Mouse (Mus musculus) heart, embryonic 11.5 days (tissue): ENCODE measurements at regions not wholly inside any gene's neighbourhood (a gene's known extent, or its start where the extent isn't known, plus 50 kb on each side); places are given as distances from the start of the nearest gene placed in this dataset.

Experiments used
- ATAC-seq: fragments of 200-750 bp; cut with Nextera tagmentation; replicated peaks from 2 replicates; pipeline ENCODE4 v1.8.0; 2017; ENCODE audit warnings: moderate library complexity; ENCODE audit not compliant: insufficient number of reproducible peaks, low FRiP score, low TSS enrichment
- H3K27ac ChIP-seq: fragments of 300-500 bp; sonication (generic); 2 replicates; pipeline ENCODE4 v1.5.1; 2014; ENCODE audit warnings: mild to moderate bottlenecking, low read depth, low read length
- H3K27me3 ChIP-seq: fragments of 300-500 bp; sonication (generic); 2 replicates; pipeline ENCODE4 v1.6.1; 2014; ENCODE audit warnings: mild to moderate bottlenecking, low read length, mixed read lengths; ENCODE audit not compliant: control insufficient read depth, insufficient read depth
- H3K36me3 ChIP-seq: fragments of 300-500 bp; sonication (generic); 2 replicates; pipeline ENCODE4 v1.6.1; 2014; ENCODE audit warnings: mild to moderate bottlenecking, low read length, moderate library complexity, mixed read lengths; ENCODE audit not compliant: control insufficient read depth, insufficient read depth
- H3K4me1 ChIP-seq: fragments of 300-500 bp; sonication (generic); 2 replicates; pipeline ENCODE4 v1.6.1; 2014; ENCODE audit warnings: low read length; ENCODE audit not compliant: control insufficient read depth, insufficient read depth
- H3K4me2 ChIP-seq: fragments of 300-500 bp; sonication (generic); 2 replicates; pipeline ENCODE4 v1.6.1; 2014; ENCODE audit warnings: mild to moderate bottlenecking, moderate library complexity
- H3K4me3 ChIP-seq: fragments of 300-500 bp; sonication (generic); 2 replicates; pipeline ENCODE4 v1.5.1; 2014; ENCODE audit warnings: low read depth, low read length
- H3K9ac ChIP-seq: fragments of 300-500 bp; sonication (generic); 2 replicates; pipeline ENCODE4 v1.6.1; 2014; ENCODE audit warnings: mild to moderate bottlenecking, low read depth, low read length, moderate library complexity
- H3K9me3 ChIP-seq: fragments of 300-500 bp; sonication (generic); replicated peaks from 2 replicates; pipeline ENCODE4 v1.6.1; 2016; ENCODE audit warnings: low read length; ENCODE audit not compliant: control insufficient read depth
- WGBS: fragments of 180-500 bp; shearing (Covaris S2); extraction: QIAGEN DNeasy Blood & Tissue Kit; methylation state at CpG from one replicate; pipeline ENCODE4 v1.1.7; 2014; ENCODE audit not compliant: insufficient replicate concordance; 5-methylcytosine and 5-hydroxymethylcytosine counted together

DNA sequence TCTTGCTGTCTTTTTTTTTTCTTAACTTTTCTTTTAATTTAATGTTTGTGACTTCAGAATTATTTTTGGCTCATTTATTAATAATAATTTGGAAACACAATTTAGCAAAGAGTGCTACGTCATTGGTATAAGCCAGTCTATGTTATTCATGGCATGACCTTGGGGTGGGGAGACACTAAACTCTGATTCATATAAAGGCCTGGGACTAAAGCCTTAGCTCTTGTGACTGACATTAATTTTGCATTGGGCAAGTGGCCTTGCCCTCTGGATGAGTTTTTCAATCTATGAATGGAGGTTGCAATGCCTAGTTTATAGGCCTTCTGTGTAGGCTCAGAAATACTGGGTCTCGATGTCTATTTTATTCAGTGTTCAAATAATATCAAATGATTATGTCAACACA is 169.8 kb upstream of the Nlrp1b start:
- Histone ChIP-seq H3K9me3 (no peaks in the 10 kb centered on the region), H3K9ac (no peak overlapping the region), H3K4me1 (no peaks in the 10 kb centered on the region), H3K27ac (no peak overlapping the region), H3K36me3 (no peaks in the 10 kb centered on the region), H3K4me3 (no peak overlapping the region), H3K4me2 (no peak overlapping the region), H3K27me3 (0 out of 2 replicates have a peak, but pooled peaks cover 2% of the 10 kb centered on the region)
- ATAC-seq, result no peak
- WGBS, result 77% methylated on average over 2 of the region's 2 CpGs

DNA sequence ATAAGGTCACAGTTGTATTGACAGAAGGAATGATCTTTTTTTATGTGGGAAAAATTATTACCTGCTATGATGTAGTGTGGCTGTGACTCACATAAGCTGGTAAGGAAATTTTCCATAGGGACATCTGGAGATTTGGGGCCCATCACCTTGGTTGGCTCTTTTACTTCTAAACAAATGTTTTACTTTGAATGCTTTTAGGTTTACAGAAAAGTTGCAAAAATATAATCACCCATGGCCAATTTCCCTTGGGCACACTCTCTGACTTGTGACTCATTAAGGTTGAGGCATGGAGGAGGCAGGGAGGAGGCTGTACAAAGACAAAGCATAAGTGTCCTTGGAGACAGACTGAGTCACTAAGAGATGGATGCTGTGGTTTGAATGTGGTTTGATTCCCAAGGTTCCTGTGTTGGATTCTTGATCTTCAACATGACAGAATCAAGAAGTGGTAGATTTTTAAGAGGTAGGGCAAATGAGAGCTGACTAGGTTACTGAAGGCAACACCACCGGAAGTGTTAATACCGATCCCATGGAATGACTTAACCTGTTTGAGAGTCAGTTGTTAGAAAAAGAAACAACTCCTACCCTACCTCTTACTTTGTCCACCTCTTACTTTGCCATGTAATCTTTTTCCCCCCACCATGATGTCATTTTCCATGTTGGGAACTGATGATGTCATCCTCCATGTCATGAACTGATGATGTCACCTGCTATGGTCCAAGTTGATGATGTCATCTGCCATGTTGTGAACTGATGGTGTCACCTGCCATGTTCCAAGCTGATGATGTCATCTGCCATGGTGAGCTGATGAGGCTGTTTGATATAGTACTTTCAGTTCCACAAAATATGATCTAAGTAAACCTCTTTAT is 171.1 kb upstream of the Nlrp1b start:
- no peaks in the 10 kb centered on the region for H3K9me3 ChIP-seq
- ATAC-seq, result no peak
- 97% methylated on average over 2 of the region's 2 CpGs for WGBS
- H3K4me3 ChIP-seq, result no peak overlapping the region
- no peak overlapping the region for H3K4me2 ChIP-seq
- no peaks in the 10 kb centered on the region for H3K36me3 ChIP-seq
- no peaks in the 10 kb centered on the region for H3K4me1 ChIP-seq
- H3K27ac ChIP-seq, result no peak overlapping the region
- no peak overlapping the region for H3K9ac ChIP-seq
- H3K27me3 ChIP-seq, result 0 out of 2 replicates have a peak, but pooled peaks cover 2% of the 10 kb centered on the region

DNA sequence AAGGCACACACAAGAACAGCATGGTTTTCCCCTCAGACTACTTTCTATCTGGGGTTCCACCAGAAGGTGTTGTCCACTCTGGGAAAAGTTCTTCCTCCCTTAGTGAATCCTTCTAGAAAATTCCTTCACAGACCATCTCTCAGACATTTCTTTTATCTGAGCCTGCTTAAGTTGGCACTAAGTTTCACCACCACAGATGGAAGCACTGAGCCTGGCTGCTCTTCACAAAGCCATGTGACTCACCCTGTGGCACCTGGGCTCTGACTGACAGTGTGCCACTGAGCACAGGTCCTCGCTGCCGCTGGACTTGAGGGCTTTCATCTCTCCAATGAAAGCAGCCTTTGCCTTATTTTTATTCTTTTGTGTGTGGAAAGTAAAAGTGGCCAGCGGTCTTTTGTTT is 173.8 kb upstream of the Nlrp1b start:
- 84% methylated on average over 3 of the region's 3 CpGs for WGBS
- Histone ChIP-seq H3K4me3 (no peak overlapping the region), H3K4me1 (no peaks in the 10 kb centered on the region), H3K27me3 (0 out of 2 replicates have a peak, but pooled peaks cover 2% of the 10 kb centered on the region), H3K4me2 (no peak overlapping the region), H3K9me3 (no peaks in the 10 kb centered on the region), H3K27ac (no peak overlapping the region), H3K9ac (no peak overlapping the region), H3K36me3 (no peaks in the 10 kb centered on the region)
- ATAC-seq, result no peak

DNA sequence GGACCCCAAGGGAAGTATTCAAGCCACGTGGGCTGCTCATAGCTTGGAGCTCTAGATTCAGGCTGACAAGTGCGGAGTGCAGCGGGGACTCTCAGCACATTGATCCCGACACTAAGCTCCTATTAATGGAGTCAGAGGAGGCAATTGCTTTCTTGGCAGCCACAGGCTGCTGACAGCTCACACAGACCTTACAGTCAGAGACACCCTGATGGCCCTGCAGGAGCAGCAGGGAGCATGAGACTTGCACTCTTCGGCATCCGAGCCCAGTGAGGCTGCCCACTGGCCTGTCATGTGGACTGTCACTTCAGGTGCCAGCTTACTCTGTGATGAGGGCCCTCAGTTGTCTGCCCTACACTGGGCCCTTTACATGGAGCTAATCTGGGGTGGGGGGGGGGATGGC is 176.5 kb upstream of the Nlrp1b start:
- 72% methylated on average over 6 of the region's 6 CpGs for WGBS
- Histone ChIP-seq H3K4me3 (no peak overlapping the region), H3K4me2 (no peak overlapping the region), H3K36me3 (no peaks in the 10 kb centered on the region), H3K4me1 (no peaks in the 10 kb centered on the region), H3K9me3 (no peaks in the 10 kb centered on the region), H3K27ac (no peak overlapping the region), H3K9ac (no peak overlapping the region), H3K27me3 (0 out of 2 replicates have a peak, but pooled peaks cover 2% of the 10 kb centered on the region)
- ATAC-seq, result no peak

DNA sequence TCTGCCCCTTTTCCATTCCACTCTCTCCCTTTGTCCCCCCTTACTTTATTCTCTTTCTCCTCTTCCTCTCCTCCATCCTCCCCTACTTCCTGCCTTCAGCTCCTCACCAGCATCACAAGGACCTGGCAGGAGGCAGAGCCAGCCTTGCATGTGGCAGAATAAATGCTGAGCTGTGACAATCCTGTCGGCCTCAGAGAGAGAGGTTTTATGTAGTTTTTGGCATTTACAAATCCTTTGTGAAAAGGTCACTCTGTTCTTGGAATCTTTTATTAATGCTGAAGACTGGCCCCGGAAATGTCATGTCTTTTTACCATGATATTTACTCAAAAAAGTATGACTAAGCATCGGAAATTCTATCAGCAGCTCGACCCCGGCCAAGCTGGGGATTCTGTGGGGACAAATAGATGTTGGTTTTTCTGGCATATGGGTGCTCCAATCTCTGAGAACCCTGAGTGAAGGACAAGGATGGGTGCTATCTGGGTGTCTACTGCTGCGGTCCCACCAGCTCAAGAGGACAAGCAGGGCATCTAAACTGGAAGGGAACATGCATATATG is 178.8 kb upstream of the Nlrp1b start:
- Histone ChIP-seq H3K27ac (no peak overlapping the region), H3K4me3 (no peak overlapping the region), H3K9ac (no peak overlapping the region), H3K4me2 (no peak overlapping the region), H3K36me3 (no peaks in the 10 kb centered on the region), H3K27me3 (0 out of 2 replicates have a peak, but pooled peaks cover 2% of the 10 kb centered on the region), H3K9me3 (no peaks in the 10 kb centered on the region), H3K4me1 (no peaks in the 10 kb centered on the region)
- WGBS, result 81% methylated on average over 6 of the region's 6 CpGs
- no peak for ATAC-seq

DNA sequence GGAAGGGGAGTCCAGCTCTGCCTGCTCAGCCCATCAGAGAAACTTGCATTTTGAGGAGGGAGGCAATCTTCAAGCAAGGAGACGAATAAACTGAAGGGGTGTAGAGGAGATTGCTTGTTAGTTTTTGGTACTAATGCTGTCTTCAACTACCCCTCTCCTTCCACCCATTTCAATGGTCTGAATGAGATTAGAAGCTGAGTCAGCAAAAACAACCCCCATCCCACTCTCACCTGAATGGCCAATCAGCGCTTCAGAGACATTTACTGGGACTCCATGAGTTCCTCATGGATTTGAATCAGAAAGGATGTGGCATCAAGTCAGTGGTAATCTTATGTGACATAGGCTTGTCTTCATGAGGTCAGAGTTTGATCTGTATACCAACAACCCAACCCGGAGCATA is 180.0 kb upstream of the Nlrp1b start:
- no peak overlapping the region for H3K4me2 ChIP-seq
- no peaks in the 10 kb centered on the region for H3K27me3 ChIP-seq
- H3K9me3 ChIP-seq, result no peaks in the 10 kb centered on the region
- H3K27ac ChIP-seq, result no peak overlapping the region
- WGBS, result 86% methylated on average over 3 of the region's 3 CpGs
- H3K4me1 ChIP-seq, result no peaks in the 10 kb centered on the region
- no peak overlapping the region for H3K4me3 ChIP-seq
- no peak for ATAC-seq
- H3K36me3 ChIP-seq, result no peaks in the 10 kb centered on the region
- no peak overlapping the region for H3K9ac ChIP-seq

DNA sequence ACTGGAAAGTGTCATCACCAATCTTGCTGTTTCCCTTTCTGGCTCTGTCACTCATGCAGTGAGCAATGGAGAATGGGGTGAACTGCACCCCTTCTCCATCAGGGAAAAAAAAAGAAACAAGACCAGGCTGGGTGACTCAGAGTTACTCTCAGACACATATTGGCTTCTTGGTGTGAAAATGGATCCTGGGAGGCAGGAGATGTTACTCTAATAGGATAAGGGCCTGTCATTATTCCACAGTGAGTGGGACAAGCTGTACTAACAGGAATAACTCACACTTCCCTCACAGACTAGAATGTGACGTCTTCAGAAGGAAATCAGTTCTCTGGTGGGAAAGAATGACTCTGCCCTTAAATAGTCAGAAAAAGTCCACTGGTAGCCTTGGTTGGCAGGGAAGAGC is 181.4 kb upstream of the Nlrp1b start:
- H3K27me3 ChIP-seq, result no peaks in the 10 kb centered on the region
- no peak overlapping the region for H3K4me3 ChIP-seq
- 63% methylated on average over 1 of the region's 1 CpGs for WGBS
- H3K4me2 ChIP-seq, result no peak overlapping the region
- no peak for ATAC-seq
- H3K4me1 ChIP-seq, result no peaks in the 10 kb centered on the region
- H3K9ac ChIP-seq, result no peak overlapping the region
- no peak overlapping the region for H3K27ac ChIP-seq
- H3K9me3 ChIP-seq, result no peaks in the 10 kb centered on the region
- H3K36me3 ChIP-seq, result no peaks in the 10 kb centered on the region

DNA sequence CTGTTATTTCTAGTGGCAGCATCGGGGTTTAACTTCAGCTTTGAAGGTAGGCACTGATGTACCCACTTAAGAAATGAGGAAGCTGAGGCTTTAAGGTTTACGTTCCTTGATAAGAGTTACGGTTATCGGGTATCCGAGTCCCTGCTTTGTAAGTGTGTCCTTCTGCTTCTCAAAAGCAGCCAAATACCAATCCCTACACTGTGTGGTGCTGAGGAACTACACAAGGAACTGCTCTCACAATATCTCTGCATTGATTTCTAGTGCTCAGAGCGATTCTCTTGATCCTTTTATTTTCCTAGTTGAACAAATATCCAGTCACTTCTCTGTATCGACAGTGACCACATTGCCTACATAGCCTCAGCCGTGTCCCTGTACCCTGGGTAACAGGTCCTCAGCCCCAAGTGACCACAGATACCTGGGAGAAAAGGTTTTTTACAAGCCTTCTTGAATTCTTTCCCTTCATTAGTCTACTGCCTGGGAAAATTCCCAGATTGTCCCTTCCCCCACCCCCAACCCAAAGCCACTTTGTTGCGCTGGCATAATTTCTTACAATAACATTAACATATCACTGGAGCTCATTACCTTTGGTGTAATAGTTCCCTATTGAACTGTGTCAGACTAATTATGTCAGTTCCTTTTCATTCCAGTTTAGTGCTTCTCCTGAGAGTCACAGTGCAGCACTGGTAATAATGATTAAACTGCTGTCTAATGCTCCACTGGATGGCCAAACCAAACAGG is 184.0 kb upstream of the Nlrp1b start:
- 73% methylated on average over 9 of the region's 9 CpGs for WGBS
- no peaks in the 10 kb centered on the region for H3K4me1 ChIP-seq
- H3K27ac ChIP-seq, result no peak overlapping the region
- ATAC-seq, result no peak
- H3K4me2 ChIP-seq, result no peak overlapping the region
- H3K9me3 ChIP-seq, result no peaks in the 10 kb centered on the region
- no peak overlapping the region for H3K4me3 ChIP-seq
- no peaks in the 10 kb centered on the region for H3K36me3 ChIP-seq
- no peak overlapping the region for H3K9ac ChIP-seq
- no peaks in the 10 kb centered on the region for H3K27me3 ChIP-seq
